Mouse (Mus musculus) megakaryocyte, embryonic 14.5 days (primary cell): ENCODE data around the gene Sec14l3. TPM values are rescaled to one million over a fixed set of nuclear protein-coding genes. Genes with fewer than 3 reads are reported as not detected.
A peak's percentile ranks its signal among the peaks of the same experiment; 100 is the strongest.

Source experiments
- H3K27me3 ChIP-seq: replicated peaks from 2 replicates; pipeline ENCODE3; 2012; ENCODE audit warnings: inconsistent platforms
- H3K36me3 ChIP-seq: replicated peaks from 2 replicates; pipeline ENCODE3; 2012; ENCODE audit warnings: low read length, inconsistent platforms, mixed read lengths
- H3K4me1 ChIP-seq: 2 replicates; pipeline ENCODE4 v1.6.1; 2012; ENCODE audit warnings: inconsistent platforms
- H3K4me3 ChIP-seq: replicated peaks from 2 replicates; pipeline ENCODE3; 2012; ENCODE audit warnings: moderate library complexity, mild to moderate bottlenecking, inconsistent platforms
- H3K9me3 ChIP-seq: 2 replicates; pipeline ENCODE4 v1.6.1; 2012; ENCODE audit warnings: inconsistent platforms
- FLI1 ChIP-seq: IDR thresholded peaks from 2 replicates; pipeline ENCODE4 v1.6.1; 2012; ENCODE audit warnings: low read length, inconsistent platforms, mixed read lengths
- GATA1 ChIP-seq: IDR thresholded peaks from 3 replicates; pipeline ENCODE4 v1.6.1; 2012; ENCODE audit warnings: mixed read lengths, low read length, inconsistent platforms, borderline replicate concordance
- polyA plus RNA-seq: library from polyadenylated mRNA; stranded (reverse); fragments of >175 nt; gene quantifications from 2 replicates; pipeline ENCODE4 v1.2.3, GENCODE M21; 2012; ENCODE audit warnings: low replicate concordance; ENCODE audit not compliant: insufficient read depth

Sec14l3 gene
- polyA plus RNA-seq, 1 experiment = not detected

DNA sequence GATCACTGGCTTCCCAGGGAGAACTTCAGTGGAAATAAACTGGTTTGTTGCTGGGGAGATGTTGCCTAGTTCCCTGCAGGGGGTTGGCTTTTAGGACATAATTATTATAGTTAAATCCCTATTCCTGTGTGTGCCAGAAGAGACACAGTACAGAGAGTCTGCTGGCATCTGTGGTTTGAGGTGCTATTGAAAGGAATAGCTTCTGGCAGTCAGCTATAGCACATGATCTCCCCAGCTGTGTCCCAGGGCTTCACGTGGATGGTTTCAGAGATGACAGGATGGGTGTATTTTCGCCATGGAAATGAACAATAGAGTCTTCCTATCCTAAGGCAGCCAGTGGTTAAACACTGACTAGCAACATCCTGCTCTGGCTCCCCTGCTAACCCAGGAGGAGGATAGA, 22.6 kb downstream of the Sec14l3 start:
- TF ChIP-seq GATA1 (no peak), FLI1 (no peak)
- peaks cover 77% of the 10 kb centered on the region for H3K9me3 ChIP-seq
- H3K36me3 ChIP-seq = peaks cover 18% of the 10 kb centered on the region
- H3K4me1 ChIP-seq = peaks cover 12% of the 10 kb centered on the region
- H3K27me3 ChIP-seq = peaks cover 20% of the 10 kb centered on the region
- H3K4me3 ChIP-seq = no peak overlapping the region

GRCm38 (mm10) chr11:4093459-4094377, 29.1 kb downstream of the Sec14l3 start:
- Histone ChIP-seq H3K9me3 (peaks cover 32% of the 10 kb centered on the region), H3K4me3 (peak overlapping the region; percentile 94), H3K4me1 (peaks cover 49% of the 10 kb centered on the region), H3K36me3 (peaks cover 44% of the 10 kb centered on the region), H3K27me3 (no peaks in the 10 kb centered on the region)
- TF ChIP-seq FLI1 (no peak), GATA1 (no peak)

- Histone ChIP-seq H3K4me1 (peaks cover 54% of the 10 kb centered on the region), H3K4me3 (peak overlapping the region; percentile 94), H3K36me3 (peaks cover 52% of the 10 kb centered on the region), H3K27me3 (no peaks in the 10 kb centered on the region), H3K9me3 (peaks cover 28% of the 10 kb centered on the region)
- TF ChIP-seq GATA1 = no peak
- no peak for TF ChIP-seq FLI1
Observed at GRCm38 (mm10) chr11:4094378-4095170, 29.9 kb downstream of the Sec14l3 start.

DNA sequence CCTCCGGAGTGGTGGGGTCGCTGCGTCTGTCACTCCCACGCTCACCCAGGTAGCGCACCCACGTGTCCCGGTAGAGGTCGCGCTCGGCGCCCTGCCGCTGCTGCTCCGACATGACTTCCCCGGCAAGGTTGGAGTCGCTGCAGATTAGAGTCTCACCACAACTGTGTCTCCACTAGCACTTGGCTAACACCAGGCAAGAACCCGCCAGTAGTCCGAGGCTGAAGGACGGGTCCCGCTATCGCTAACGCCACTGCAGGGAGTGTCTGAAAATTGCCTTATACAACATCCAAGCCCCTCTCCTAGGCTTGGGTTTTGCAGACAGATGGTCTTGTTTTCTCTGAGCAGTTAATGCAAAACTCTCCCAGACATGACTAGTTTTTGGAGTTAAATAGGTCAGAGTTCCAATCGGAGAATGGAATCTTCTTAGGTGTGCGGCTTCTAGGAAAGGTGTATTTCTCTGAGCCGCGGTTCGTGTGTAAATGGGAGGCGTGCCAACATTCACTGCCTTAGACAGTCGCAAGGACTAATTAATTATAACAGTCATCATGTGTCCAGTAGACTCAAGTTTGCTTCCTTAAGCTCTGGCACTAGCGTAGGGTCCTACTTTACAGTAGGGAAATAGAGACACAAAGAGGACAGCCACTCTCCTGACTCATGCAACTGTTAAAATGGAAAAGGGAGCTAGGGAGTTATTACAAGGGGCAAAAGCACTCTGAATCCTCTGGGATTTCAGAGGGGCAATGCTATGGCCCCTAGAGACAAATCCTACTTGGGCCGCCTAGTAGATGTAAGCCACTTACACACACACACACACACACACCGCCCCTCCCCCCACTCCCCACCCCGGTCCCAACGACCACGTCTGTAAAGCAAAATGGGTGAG, 30.8 kb downstream of the Sec14l3 start, which contains the start of gene Mtfp1:
Mtfp1 (minus strand) TSS at position 275 of the 883 bp plus-strand sequence.
- Histone ChIP-seq H3K27me3 (no peaks in the 10 kb centered on the region), H3K4me1 (peaks cover 57% of the 10 kb centered on the region), H3K4me3 (peak within 1 kb of the TSS; percentile 94), H3K9me3 (peaks cover 19% of the 10 kb centered on the region), H3K36me3 (peaks cover 59% of the 10 kb centered on the region)
- TF ChIP-seq FLI1 = no peak

DNA sequence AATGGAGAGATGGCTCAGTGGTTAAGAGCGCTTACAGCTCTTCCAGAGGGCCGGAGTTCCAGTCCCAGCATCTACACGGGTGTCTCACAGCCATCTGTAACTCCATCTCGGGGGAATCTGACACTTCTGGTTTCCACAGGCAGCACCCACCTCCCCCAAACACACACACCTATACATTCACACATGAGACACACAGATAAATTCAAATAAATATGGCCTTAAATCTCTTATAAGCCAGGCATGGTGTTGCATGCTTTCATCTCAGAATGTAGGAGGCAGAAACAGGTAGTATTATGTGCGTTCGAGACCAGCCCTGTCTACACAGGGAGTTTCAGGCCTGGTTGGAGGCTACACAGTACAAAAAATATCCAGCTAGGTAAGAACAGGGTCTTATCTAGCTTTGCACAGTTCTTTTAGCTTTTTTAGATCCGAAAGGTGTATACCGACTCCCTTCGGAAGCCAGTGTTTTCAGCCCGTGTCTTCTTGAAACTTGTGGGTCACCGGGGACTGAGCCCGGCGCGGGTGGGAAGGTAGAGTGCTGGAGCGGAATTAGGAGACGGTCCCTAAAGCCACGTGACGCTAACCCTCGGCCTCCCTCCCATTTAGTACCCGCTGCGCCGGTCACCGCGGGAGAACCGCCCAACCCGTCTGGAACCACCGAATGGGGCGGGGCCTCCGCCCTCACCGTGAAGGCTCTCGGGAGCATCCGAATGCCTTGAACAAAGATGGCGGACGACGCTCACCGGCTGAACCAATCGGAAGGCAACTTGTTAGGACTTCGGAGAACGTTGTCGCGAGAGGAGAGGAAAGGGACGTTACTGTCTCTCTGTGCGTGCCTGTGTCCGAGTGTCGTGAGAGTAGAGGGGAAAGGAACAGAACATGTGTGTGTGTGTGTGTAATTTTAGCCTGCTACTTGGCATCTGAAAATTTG, 31.7 kb downstream of the Sec14l3 start:
- H3K27me3 ChIP-seq = no peaks in the 10 kb centered on the region
- peaks cover 10% of the 10 kb centered on the region for H3K9me3 ChIP-seq
- H3K36me3 ChIP-seq = peaks cover 55% of the 10 kb centered on the region
- no peak for TF ChIP-seq FLI1
- TF ChIP-seq GATA1 = no peak
- H3K4me1 ChIP-seq = peaks cover 57% of the 10 kb centered on the region
- H3K4me3 ChIP-seq = peak overlapping the region; percentile 94

- TF ChIP-seq GATA1 (no peak), FLI1 (no peak)
- Histone ChIP-seq H3K27me3 (no peaks in the 10 kb centered on the region), H3K9me3 (peaks cover 2% of the 10 kb centered on the region), H3K36me3 (peaks cover 55% of the 10 kb centered on the region), H3K4me1 (peaks cover 64% of the 10 kb centered on the region), H3K4me3 (peak overlapping the region; percentile 94)
Observed at GRCm38 (mm10) chr11:4097091-4097621, 32.5 kb downstream of the Sec14l3 start.

GRCm38 (mm10) chr11:4098120-4098519, 33.5 kb downstream of the Sec14l3 start:
- Histone ChIP-seq H3K4me3 (no peak overlapping the region), H3K27me3 (no peaks in the 10 kb centered on the region), H3K36me3 (peaks cover 56% of the 10 kb centered on the region), H3K9me3 (no peaks in the 10 kb centered on the region), H3K4me1 (peaks cover 69% of the 10 kb centered on the region)
- TF ChIP-seq FLI1 (no peak), GATA1 (no peak)

DNA sequence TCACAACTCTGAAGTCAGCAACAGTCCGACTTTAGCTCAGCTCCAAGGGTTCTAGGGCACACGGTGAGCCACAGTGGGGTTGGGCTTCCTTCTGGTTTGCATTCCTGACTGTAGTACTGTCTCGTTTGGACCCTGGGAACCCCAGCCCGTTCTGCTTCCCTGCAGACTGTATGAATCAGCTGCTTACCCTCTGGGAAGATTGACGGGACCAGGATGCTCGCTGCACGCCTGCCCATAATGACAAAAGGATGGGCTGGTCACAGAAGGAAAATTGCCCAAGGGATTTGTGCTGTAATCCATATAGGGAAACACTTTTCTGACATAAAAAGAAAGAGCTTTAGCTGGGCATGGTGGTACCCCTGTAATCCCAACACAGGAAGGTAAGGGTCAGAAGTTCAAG, 34.2 kb downstream of the Sec14l3 start:
- peaks cover 64% of the 10 kb centered on the region for H3K4me1 ChIP-seq
- no peak overlapping the region for H3K4me3 ChIP-seq
- H3K27me3 ChIP-seq = no peaks in the 10 kb centered on the region
- no peaks in the 10 kb centered on the region for H3K9me3 ChIP-seq
- H3K36me3 ChIP-seq = peaks cover 56% of the 10 kb centered on the region
- TF ChIP-seq FLI1 = no peak
- TF ChIP-seq GATA1 = no peak

GRCm38 (mm10) chr11:4099447-4099846, 34.8 kb downstream of the Sec14l3 start:
- Histone ChIP-seq H3K9me3 (no peaks in the 10 kb centered on the region), H3K4me3 (no peak overlapping the region), H3K4me1 (peaks cover 58% of the 10 kb centered on the region), H3K36me3 (peaks cover 53% of the 10 kb centered on the region), H3K27me3 (no peaks in the 10 kb centered on the region)
- TF ChIP-seq FLI1 (no peak), GATA1 (no peak)
